Mouse (Mus musculus): ENCODE results near the gene Gm42669. TPM values are rescaled to one million over a fixed set of nuclear protein-coding genes. Genes with fewer than 3 reads are reported as not detected.
A peak's percentile ranks its signal among the peaks of the same experiment; 100 is the strongest.

Gene Gm42669
- total RNA-seq, 2 experiments from 2014 or later: not detected

DNA sequence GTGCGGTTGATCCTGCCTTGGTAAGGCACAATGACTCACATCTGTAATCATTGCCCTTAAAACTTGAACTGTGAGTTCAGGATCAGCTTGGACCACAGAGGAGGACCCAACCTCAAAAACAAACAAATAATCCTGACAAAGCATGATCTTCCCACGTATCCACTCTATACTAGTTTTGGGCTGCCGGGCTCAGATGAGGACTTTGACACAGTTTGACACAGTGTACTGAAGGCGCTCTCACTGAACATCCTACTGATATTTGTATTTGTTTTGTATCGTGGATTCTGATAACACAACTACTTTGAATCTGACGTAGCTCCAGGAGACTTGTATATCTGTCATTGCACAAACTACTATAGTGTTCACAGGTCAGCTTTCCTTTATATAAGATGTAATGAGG lies 14.0 kb downstream of the Gm42669 start:
- no peak for DNase-seq (ENCODE audit: low spot score)

DNA sequence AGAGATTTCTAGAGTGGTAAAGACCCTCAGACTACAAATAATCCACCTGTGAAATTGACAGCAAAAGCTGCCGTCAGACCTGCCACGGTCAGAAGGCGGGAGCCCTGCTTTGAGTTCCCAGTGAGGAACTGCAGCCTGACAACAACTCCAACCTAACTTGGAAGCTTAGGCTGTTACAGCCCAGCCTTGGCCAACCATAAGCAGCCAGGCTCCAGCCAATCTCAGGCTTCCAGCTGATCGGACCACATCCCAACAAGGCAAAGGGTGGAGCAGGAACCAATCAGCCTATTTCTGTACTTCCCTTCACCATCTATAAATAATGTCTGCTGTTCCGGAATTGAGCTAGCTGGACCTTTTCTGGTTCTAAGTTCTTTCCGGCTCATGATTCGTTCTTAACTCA lies 14.5 kb downstream of the Gm42669 start:
- peak; percentile 21 for DNase-seq (ENCODE audit: low spot score)

DNA sequence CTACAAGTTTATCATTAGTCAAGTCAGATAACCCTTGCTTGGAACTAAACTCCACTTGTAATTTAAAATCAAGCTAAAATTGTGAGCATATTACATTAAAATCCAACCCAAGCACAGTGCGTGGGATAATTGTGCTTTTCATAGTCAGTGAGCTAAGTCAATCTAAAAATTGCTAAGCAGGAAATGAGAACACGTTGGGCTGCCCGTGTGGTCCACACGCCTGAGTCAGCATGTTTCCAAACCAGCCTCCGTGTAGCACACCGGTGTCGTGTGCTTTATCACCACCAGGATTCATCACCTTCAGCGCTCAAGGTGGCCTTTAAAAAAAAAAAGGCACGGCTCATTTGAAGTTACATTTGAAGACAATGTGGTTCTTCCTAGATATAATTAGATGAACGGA lies 16.9 kb downstream of the Gm42669 start:
- no peak for DNase-seq (ENCODE audit: low spot score)

DNA sequence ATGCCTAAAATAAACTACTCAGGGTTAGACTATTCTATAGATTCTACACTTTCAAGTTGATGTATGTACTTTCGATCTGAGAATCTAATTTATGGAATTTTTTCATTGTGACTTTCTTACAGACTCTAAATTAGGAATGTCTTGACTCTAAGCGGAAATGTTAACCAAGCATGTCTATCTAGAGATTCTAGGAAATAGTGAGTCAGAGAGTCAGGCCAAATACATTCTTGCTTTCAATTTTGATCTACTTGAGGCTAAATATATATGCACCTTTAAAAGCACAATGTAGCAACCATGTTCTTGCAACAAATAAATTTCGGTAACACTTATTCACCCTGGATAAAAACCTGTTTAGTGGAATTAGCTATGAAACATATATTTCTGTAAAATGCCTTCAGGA lies 21.4 kb downstream of the Gm42669 start:
- DNase-seq (ENCODE audit: low spot score): no peak

DNA sequence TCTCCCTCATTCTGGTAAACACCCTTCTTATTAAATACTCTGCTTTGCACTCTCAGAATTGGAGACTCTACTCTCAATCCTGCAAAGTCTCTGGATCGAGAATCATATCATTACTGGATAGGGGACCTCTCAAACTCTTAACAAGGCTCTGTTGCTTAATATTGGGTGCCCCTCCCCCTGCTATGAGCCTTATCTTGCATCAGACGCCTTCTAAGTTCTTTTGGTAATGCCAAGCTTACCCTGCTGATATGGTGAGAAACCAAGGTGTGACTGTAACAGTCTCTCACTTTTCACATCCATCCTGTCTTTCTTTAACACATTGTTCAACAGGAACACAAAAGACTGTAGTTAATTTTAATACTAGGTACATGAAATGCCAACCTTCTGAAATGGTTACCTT lies 26.2 kb downstream of the Gm42669 start:
- no peak for DNase-seq (ENCODE audit: low spot score)

DNA sequence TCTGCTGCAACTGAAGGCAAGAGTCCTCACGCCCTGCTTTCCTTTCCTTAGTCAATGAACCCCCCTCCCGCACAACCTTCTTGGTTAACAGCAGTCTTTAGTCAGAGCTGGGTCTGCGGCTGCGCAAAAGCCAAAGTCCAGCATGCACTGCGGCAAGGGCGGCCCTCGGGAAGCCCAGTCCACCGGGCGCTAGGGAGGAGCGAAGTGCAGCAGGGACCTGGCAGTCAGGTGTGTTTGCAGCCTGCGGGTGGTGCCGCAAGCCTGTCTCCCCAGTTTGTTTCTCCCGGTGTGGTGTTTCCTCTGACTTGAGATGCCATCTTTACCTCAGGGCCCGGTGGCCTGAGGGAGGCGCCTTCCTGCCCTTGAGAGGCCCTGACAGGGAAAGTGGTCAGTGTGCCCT lies 27.2 kb downstream of the Gm42669 start, which contains the start of gene 1700028K03Rik:
1700028K03Rik (plus strand) TSS at position 129 of the 400 bp plus-strand sequence.
- no peak for DNase-seq (ENCODE audit: low spot score)

DNA sequence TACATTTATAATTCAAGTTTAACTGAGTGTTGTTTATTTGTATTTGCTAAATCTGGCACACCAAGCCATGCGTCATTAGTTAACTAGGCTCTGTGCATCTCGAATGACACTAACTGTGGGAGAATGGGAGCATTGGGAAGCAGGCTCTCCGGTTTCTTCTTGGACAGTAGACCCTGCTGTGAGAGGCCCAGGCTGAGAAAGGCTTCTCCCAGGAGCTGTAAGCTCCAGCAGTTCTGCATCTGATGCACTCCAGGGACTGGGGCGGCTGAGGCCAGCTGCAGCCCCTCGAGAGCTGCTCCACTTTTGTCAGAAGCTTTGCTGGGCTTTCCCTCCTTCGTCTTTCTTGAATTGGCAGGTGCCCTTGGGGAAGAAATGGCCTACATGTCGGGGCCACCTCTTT lies 34.3 kb downstream of the Gm42669 start:
- peak; percentile 74 for DNase-seq (ENCODE audit: low spot score)

DNA sequence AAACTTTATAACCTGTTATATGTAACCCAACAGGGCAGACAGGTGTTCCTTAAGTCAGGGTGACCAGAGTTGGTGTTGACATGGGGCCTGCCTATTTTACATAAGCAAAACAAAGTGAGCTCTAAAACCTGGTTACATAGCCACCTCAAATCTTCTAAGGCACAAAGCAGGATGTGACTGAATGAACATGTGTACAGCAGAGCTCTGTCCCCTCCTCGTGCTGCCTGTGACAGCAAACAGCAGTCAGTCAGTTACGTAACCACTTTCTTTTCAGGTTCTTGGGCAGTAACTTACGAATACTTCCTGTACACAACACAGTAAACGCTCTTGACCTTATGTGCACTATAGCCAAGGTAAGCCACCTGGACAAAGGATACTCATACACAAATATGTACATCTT lies 38.5 kb downstream of the Gm42669 start:
- no peak for DNase-seq (ENCODE audit: low spot score)

DNA sequence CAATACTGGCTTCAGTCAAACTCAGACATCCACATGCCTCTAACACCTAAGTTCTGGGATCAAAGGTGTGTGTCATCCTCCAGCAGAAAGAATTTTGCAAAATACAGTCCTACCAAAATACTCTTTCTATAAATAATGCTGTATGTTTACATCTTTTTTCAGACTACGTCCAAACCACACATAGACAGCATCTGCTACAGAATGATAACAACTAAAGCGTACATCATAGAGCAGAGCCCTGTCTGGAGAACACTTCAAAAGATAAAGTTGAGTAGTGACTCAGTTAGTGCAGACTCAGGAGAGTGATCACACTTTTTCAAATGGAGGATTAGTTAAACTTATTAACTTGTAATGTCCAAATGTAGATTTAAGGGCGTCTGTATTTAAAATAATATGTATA lies 40.5 kb downstream of the Gm42669 start:
- DNase-seq (ENCODE audit: low spot score): no peak

DNA sequence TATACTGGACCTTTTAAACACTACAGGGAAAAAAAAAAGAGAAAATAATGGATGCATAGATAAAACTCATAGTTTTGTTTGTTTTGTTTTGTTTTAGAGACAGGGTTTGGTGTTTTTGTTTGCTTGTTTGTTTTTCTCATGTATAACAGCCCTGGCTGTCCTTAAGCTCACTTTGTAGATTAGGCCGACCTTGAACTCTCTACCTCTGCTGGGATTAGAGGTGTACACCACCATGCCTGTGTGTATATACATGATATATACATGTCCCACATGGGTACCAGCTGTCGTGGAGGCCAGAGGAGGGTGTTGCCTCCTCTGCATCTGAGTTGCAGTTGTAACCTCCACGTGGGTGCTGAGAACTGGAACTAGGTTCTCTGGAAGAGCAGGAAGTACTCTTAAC lies 41.0 kb downstream of the Gm42669 start:
- no peak for DNase-seq (ENCODE audit: low spot score)

DNA sequence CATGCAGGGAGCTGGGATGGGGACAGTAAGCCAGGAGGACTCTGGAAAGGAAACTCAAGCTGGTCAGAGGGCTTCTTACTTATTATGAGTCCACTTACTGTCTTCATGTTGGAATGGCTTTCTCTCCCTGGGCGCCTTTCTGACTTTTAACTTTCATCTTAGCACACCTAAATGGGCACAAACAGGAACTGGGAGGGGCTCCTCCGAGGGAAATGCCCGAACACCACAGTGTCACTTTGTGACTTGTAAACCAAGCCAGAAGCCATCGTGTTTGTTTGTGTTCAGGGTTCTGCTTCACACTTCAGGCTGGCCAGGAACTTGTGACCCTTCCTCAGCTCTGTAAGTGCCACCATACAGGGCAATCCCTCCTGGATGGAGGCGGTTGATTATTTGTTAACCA lies 46.9 kb downstream of the Gm42669 start:
- no peak for DNase-seq (ENCODE audit: low spot score)

DNA sequence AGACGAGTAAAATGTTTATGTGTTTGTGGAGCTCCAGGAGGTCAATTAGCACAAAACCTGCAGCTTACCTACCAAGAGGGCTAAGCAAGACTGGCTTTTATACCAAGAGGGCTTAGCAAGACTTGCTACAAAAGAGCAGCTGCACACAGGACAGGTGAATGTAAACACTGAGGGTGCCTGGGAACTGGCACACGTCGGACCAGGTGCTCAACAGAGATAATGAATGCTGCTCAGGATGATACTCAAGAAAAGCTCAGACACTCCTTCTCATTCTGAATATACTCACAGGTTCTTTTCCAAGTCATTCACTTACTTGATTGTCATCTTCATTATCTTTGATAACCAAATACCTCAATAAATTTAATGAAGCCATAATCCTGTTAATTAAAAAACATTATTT lies 49.5 kb downstream of the Gm42669 start:
- no peak for DNase-seq (ENCODE audit: low spot score)

DNA sequence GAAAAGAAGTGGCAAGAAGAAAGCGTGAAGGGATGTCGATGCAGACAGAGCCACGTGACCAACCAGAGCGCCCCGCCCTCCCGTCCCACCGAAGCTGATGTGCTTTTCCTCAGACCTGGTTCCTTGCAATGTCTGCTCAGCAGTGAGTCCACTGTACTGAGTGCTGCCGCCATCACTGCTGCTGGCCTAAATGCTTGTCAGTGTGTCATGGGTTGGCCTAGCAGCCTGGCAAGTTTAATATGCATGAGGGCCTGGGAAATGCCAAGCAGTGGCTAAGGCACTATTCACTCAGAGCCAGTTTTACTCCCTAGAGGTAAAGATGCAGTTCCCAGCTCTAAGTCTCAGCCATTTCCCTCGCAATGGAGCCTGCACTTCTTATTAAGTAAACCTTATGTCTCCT lies 61.7 kb downstream of the Gm42669 start:
- no peak for DNase-seq (ENCODE audit: low spot score)

DNA sequence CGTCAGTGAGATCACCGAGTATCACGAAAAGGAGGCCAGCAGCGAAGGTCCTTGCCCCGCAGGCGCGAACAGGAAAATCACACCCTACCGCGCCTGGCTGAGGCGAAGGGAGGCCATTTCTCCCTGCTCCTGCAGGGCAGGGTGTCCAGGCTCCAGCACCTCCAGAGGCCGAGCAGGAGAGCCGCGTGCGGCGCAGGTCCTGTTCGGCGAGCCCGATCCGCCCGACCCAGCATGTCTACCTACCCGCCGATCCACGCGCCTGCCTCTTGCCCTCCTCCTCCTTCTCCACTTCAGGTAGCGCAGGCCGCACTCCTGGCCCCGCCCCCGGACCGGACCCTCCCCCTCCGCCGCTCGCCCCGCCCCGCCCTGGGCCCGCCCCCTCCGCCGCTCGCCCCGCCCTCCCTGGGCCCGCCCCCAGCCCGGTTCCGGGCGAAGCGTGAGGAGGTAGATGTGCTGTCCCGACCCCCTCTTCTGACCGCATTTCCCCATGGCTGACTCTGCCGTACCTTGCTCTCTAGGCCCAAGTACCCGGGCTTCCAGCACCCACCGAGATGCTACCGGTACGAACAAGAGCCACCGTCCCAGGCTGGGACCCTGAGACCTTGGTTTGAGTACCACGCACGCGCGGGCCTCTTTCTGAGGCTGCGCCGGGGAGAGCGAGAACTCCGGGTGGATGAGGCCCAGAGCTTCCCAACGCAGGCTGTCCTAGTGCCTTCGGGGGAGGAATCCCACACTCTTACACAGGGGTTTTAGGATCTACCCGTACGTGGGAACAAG lies 90.1 kb downstream of the Gm42669 start, which contains the start of the genes Rpap2 and Glmn:
Rpap2 (plus strand) TSS at position 73 of the 777 bp plus-strand sequence.
Glmn (minus strand) TSS at position 588 of the 777 bp plus-strand sequence.
- DNase-seq (ENCODE audit: low spot score): peak; percentile 76

DNA sequence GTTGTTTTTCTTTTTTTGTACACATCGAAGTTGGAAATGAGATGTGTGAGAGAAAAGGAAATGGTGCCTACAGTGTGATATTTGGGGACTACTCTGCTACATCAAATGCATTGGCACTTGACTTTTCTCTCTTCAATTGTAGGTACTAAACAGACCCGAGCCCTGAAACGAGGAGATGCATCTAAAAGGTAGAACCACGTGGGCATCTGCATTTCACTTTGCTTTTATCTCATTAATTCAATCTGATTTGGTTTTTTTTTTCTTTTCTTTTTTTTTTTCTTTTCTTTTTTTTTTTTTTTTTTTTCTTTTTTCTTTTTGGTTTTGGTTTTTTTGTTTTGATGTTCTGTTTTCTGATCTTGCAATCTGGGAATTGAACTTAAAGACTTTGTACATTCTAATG lies 91.0 kb downstream of the Gm42669 start:
- DNase-seq (ENCODE audit: low spot score): no peak

DNA sequence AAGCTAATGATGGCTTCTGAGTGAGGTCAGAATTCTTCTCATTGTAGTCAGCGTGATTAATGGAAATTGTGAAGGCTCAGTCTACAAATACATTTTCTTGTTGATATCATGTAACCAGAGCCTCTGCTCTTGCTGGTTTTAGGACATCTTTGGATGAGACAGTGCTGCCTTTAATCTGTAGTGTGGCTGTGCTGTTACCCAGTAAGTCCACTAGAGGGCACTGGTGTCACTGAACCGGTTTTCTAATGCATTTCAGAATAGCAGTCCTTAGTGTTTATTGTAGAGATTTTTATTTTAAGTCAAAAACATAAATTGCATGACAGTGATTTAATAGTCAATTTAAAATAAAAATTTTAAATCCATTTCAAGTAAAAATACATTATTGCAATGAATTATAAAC lies 103.8 kb downstream of the Gm42669 start:
- peak; percentile 57 for DNase-seq (ENCODE audit: low spot score)

DNA sequence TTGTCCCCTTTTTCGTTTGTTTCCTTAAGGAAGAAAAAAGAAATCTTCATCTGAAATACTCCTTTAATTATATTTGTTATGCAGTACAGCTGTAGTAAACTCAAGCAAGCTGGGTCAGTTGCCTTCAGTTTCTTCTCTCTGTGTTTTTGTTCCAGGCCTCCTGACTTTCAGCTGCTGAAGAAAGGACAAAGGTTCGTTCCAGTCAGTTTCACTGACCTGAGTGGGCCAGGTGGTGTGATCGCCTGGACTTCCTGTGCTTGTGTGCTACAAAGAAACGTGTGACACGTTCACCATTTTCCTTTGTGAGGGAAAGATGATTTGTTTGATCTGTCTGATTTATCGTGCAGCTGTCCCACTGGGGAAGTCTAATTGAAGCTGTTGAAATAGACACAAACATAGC lies 110.6 kb downstream of the Gm42669 start:
- no peak for DNase-seq (ENCODE audit: low spot score)

DNA sequence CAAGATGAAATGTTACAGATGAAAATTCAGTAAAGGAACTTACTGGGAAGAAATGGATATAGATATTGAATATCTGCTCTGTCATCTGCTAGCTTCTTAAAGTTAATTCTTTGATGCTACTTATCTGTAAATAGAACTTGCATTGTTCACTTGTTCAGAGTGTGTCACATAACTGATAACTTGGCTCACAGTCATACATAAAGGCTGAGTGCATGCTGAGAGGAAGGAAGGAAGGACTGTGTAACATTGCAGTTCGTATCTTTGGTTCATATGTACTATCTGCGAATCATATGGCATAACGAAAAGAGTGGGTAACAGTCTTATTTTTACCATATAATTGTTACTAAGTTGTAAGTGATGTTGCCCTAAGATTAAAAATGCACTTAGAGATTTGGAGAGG lies 113.9 kb downstream of the Gm42669 start:
- no peak for DNase-seq (ENCODE audit: low spot score)

Other genes with a start within 250 kb of the Gm42669 start
- 10 to 100 TPM; 14.5 to 15.8 TPM for gene Tgfbr3, start 218.0 kb upstream of the Gm42669 start, total RNA-seq (2021)
- gene Brdt, start 176.5 kb upstream of the Gm42669 start, total RNA-seq (2021): 1 to 10 TPM; 1.8 to 2.3 TPM
- gene Ephx4, start 104.9 kb upstream of the Gm42669 start, total RNA-seq (2021): under 1 TPM; 0.24 to 0.89 TPM
- gene Lpcat2b, start 76.1 kb upstream of the Gm42669 start, total RNA-seq (2021): not detected
- 1 to 10 TPM; 6.8 to 7.4 TPM for gene Btbd8, start 69.6 kb upstream of the Gm42669 start, total RNA-seq (2021)
- under 1 TPM in 1 of 2 experiments, not detected in 1; 0.05 TPM for gene 1700028K03Rik, start 27.1 kb downstream of the Gm42669 start, total RNA-seq (2021)
- 10 to 100 TPM; 11.9 to 12.5 TPM for gene Rpap2, start 89.8 kb downstream of the Gm42669 start, total RNA-seq (2021)
- gene Glmn, start 90.3 kb downstream of the Gm42669 start, total RNA-seq (2021): 1 to 10 TPM; 4.7 to 6.5 TPM
- gene Gfi1, start 218.4 kb downstream of the Gm42669 start, total RNA-seq (2021): not detected